Mouse (Mus musculus) midbrain, embryonic 16.5 days (tissue): ENCODE data around the gene Otub2. TPM values are rescaled to one million over a fixed set of nuclear protein-coding genes. Genes with fewer than 3 reads are reported as not detected.

ENCODE experiments used
- ATAC-seq: fragments of 200-750 bp; cut with Nextera tagmentation; 2 replicates; pipeline ENCODE4 v1.8.0; 2017; ENCODE audit warnings: moderate TSS enrichment
- H3K27ac ChIP-seq: fragments of 300-500 bp; sonication (generic); 2 replicates; pipeline ENCODE4 v1.5.1; 2014; ENCODE audit warnings: mild to moderate bottlenecking, low read length, mixed read lengths
- H3K27me3 ChIP-seq: fragments of 300-500 bp; sonication (generic); 2 replicates; pipeline ENCODE4 v1.6.1; 2014; ENCODE audit warnings: low read depth, low read length, mixed read lengths; ENCODE audit not compliant: control insufficient read depth, insufficient read depth
- H3K36me3 ChIP-seq: fragments of 300-500 bp; sonication (generic); 2 replicates; pipeline ENCODE4 v1.6.1; 2014; ENCODE audit warnings: mild to moderate bottlenecking, low read length, moderate library complexity, mixed read lengths; ENCODE audit not compliant: control insufficient read depth, insufficient read depth
- H3K4me1 ChIP-seq: fragments of 300-500 bp; sonication (generic); 2 replicates; pipeline ENCODE4 v1.6.1; 2014; ENCODE audit warnings: mild to moderate bottlenecking, low read length, mixed read lengths; ENCODE audit not compliant: control insufficient read depth, insufficient read depth
- H3K4me2 ChIP-seq: fragments of 300-500 bp; sonication (generic); 2 replicates; pipeline ENCODE4 v1.6.1; 2014; ENCODE audit warnings: mild to moderate bottlenecking, low read length, mixed read lengths
- H3K4me3 ChIP-seq: fragments of 300-500 bp; sonication (generic); 2 replicates; pipeline ENCODE4 v1.5.1; 2014; ENCODE audit warnings: low read depth, mild to moderate bottlenecking, low read length, moderate library complexity, mixed read lengths
- H3K9ac ChIP-seq: fragments of 300-500 bp; sonication (generic); 2 replicates; pipeline ENCODE4 v1.6.1; 2014; ENCODE audit warnings: low read depth, low read length, mixed read lengths
- H3K9me3 ChIP-seq: fragments of 300-500 bp; sonication (generic); replicated peaks from 2 replicates; pipeline ENCODE4 v1.6.1; 2014; ENCODE audit warnings: mild to moderate bottlenecking, low read length, mixed read lengths; ENCODE audit not compliant: control insufficient read depth, poor library complexity, severe bottlenecking
- WGBS: fragments of 180-500 bp; shearing (Covaris S2); extraction: QIAGEN DNeasy Blood & Tissue Kit; methylation state at CpG from one replicate; pipeline ENCODE4 v1.1.7; 2014; 5-methylcytosine and 5-hydroxymethylcytosine counted together
- polyA plus RNA-seq: library from polyadenylated mRNA; unstranded; fragments of >200 nt; fragmentation: Nextera tagmentation; extraction: Ambion mirVana; gene quantifications from 2 replicates; pipeline ENCODE4 v1.2.1, GENCODE M21; 2015

Gene Otub2
- polyA plus RNA-seq, 1 experiment from 2014 or later = 24.4 TPM

DNA sequence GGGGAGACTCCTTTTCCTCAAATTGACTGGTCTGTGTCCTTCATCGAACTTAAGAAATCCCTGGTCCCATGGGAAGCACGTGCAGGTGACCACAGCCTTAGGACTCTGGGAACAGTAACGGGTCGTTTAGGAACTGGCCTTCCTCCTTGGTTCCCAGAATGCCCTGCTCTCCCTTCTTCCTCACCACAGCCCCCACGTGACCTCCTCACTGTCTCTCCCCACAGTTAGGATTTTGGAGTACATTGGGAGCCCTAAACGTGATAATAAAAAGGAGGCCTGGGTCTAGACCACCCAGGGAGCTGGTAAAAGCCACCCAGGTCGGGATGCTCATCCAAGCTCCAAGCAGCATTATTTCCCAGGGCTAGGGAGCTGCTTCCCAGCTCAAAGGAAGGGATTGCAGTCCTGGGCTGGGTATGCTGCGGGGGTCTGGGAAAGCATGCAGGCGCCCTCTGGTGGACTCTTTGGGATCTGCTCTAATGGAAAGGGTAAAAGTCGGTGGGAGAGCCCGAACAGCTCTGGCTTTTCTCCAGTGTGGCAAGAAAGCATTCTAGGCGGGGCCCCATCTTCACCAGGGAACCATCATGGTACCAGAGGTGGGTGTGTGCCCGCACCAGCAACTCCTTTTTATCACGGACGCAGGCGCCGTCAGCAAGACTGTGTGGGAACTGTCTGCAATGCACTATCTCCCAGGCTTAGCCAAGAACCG, 20.7 kb upstream of the Otub2 start:
- Histone ChIP-seq H3K27ac (no peak overlapping the region), H3K9ac (no peak overlapping the region), H3K4me1 (no peaks in the 10 kb centered on the region), H3K36me3 (no peaks in the 10 kb centered on the region), H3K4me3 (no peak overlapping the region), H3K9me3 (no peaks in the 10 kb centered on the region), H3K27me3 (no peaks in the 10 kb centered on the region), H3K4me2 (peak overlapping the region; percentile 0; the same call in 1 of the 2 replicates)
- peak; percentile 75 for ATAC-seq
- WGBS = 16% methylated on average over 18 of the region's 18 CpGs

DNA sequence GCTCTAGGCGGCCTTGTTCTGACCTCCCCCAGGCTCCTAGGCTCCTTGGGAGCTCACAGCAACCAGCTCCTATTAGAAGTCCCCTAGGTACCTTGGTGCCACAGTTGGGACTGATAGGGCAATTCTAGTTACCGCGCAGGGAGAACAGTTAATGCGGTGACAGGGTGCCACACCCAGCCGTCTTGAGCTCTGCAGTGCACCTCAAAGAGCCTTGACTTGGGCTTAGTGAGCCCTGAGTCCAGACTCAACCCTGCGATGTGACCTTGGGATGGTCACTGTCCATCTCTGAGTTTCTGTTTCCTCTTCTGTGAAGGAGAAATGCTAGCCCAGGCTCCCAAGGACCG, 20.2 kb upstream of the Otub2 start:
- no peaks in the 10 kb centered on the region for H3K36me3 ChIP-seq
- H3K27me3 ChIP-seq = no peaks in the 10 kb centered on the region
- H3K4me2 ChIP-seq = peak overlapping the region; percentile 0; the same call in 1 of the 2 replicates
- H3K27ac ChIP-seq = no peak overlapping the region
- no peaks in the 10 kb centered on the region for H3K9me3 ChIP-seq
- WGBS = 81% methylated on average over 7 of the region's 7 CpGs
- no peak overlapping the region for H3K4me3 ChIP-seq
- H3K4me1 ChIP-seq = no peaks in the 10 kb centered on the region
- H3K9ac ChIP-seq = no peak overlapping the region
- no peak for ATAC-seq

DNA sequence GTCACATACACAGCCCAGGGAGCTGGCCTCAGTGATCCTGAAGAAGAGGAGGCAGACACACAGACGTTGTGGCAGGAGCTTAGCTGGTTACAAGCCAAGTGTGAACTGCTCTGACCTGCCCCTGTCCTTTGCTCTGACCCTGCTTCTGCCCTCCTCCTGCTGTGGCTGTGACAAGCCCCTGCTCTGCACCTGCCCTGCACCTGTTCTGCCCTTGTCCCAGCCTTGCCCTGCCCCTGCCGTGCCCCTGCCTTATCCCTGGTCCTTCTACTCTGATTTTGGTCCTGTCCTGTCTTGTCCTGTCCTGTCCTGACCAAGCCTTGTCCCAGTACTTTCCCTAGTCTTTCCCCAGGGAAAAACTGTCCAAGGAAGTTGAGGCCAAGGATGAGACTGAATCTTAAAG, 19.7 kb upstream of the Otub2 start:
- Histone ChIP-seq H3K4me3 (no peak overlapping the region), H3K36me3 (no peaks in the 10 kb centered on the region), H3K4me1 (no peaks in the 10 kb centered on the region), H3K9ac (no peak overlapping the region), H3K27ac (no peak overlapping the region), H3K27me3 (no peaks in the 10 kb centered on the region), H3K4me2 (no peak overlapping the region), H3K9me3 (no peaks in the 10 kb centered on the region)
- no peak for ATAC-seq
- WGBS = 87% methylated on average over 2 of the region's 2 CpGs

DNA sequence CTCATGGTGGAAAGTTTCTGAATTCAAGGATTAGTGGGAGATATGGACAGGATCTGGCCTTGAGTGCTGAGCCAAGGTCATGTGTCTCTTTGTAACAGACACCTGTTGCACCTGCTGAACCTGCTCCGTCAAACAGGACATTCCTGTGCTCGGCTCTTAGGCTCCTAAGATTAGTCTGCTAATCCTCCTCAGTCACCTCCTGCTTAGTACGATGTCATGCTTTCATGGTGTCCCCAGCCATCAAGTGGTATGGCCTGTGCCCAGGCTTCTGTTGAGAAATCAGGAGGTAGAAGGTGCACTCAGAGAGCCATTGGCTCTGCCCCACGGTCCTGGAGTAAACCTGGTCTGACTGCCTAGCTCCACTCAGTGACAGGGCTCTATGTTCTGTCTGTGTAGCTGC, 17.6 kb upstream of the Otub2 start:
- 82% methylated on average over 4 of the region's 4 CpGs for WGBS
- H3K4me1 ChIP-seq = no peaks in the 10 kb centered on the region
- H3K27ac ChIP-seq = no peak overlapping the region
- H3K9ac ChIP-seq = no peak overlapping the region
- no peak overlapping the region for H3K4me2 ChIP-seq
- no peaks in the 10 kb centered on the region for H3K36me3 ChIP-seq
- H3K4me3 ChIP-seq = no peak overlapping the region
- no peak for ATAC-seq
- no peaks in the 10 kb centered on the region; the same call in 1 of the 2 replicates for H3K9me3 ChIP-seq
- no peaks in the 10 kb centered on the region for H3K27me3 ChIP-seq

DNA sequence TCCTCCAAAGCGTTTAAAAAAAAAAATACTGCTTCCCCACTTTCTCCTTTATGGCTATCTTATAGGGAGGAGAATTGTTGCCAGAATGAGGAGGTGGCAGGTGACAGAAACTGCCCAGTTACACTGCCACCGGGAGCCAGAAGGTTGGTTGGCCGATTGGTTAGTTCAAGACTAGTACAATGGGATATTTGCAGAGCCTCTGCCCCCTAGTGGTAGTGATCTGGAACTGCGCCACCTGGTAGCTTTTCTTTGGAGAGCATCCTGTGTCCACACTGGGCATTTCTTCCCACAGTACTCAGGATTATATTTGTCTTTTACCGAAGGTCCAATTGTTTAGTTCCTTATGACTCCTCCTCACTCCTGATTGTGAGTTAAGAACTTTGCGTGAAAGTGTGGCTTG, 16.8 kb upstream of the Otub2 start:
- no peaks in the 10 kb centered on the region for H3K4me1 ChIP-seq
- H3K9ac ChIP-seq = no peak overlapping the region
- H3K4me2 ChIP-seq = no peak overlapping the region
- no peak for ATAC-seq
- H3K27ac ChIP-seq = no peak overlapping the region
- H3K9me3 ChIP-seq = no peaks in the 10 kb centered on the region; the same call in 1 of the 2 replicates
- 28% methylated on average over 6 of the region's 6 CpGs for WGBS
- no peaks in the 10 kb centered on the region for H3K36me3 ChIP-seq
- H3K4me3 ChIP-seq = no peak overlapping the region
- no peaks in the 10 kb centered on the region for H3K27me3 ChIP-seq

DNA sequence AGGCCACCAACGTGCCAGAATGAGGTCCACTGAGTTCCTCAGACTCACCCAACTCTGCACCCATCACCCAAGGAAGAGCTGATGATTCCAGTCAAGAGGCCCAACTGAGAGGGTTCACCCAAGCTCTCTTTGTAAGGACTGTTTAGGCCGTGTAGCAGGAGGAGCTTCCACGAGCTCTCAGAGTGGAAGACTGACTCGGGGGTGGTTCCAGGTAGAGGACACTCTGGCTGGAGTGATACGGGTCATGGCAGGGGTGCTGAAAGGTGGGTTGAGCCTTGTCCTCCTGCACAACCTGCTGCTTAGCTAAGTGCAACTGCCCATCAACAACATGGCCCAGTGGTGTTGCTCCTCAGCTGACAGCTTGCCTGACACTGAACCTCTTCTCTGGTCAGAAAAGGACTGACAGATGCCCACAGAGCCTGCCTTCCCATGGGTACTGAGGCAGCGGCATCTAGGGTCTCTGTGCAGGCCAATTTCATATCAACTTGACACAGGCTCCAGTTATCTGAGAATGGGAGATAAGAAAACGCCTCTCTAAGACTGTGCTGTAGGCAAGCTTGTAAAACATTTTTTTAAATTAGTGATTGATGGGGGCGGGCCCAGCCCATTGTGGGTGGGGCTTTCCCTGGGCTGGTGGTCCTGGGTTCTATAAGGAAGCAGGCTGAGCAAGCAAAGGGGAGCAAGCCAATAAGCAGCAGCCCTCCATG, 14.8 kb upstream of the Otub2 start:
- 81% methylated on average over 8 of the region's 8 CpGs for WGBS
- Histone ChIP-seq H3K9me3 (no peaks in the 10 kb centered on the region; the same call in 1 of the 2 replicates), H3K4me1 (no peaks in the 10 kb centered on the region), H3K9ac (no peak overlapping the region), H3K36me3 (no peaks in the 10 kb centered on the region), H3K27ac (no peak overlapping the region), H3K27me3 (no peaks in the 10 kb centered on the region), H3K4me3 (no peak overlapping the region), H3K4me2 (no peak overlapping the region)
- ATAC-seq = no peak

DNA sequence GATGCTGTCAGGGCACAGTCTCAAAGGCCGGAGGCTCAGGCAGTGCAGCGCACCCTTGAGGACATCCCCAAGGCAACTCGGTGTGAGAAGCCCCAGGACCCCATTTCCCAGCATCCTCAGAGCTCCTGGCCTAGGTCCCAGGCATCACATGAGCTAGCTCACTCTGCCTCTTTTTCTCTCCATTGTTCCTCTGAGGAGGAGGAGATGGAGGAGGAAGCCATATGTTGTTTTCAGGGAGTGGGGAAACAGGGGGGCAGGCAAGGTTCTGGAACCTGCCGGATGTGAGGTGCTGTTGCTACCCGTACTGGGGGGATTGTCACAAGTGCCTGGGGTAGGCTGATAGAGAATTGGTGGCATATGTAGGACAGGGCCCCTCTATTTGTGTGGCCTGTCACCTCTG, 12.4 kb upstream of the Otub2 start:
- Histone ChIP-seq H3K9me3 (no peaks in the 10 kb centered on the region; the same call in 1 of the 2 replicates), H3K27me3 (no peaks in the 10 kb centered on the region), H3K9ac (no peak overlapping the region), H3K4me3 (no peak overlapping the region), H3K36me3 (no peaks in the 10 kb centered on the region), H3K4me1 (no peaks in the 10 kb centered on the region), H3K27ac (no peak overlapping the region), H3K4me2 (no peak overlapping the region)
- WGBS = 66% methylated on average over 5 of the region's 5 CpGs
- ATAC-seq = peak; percentile 25; the same call in 1 of the 2 replicates

DNA sequence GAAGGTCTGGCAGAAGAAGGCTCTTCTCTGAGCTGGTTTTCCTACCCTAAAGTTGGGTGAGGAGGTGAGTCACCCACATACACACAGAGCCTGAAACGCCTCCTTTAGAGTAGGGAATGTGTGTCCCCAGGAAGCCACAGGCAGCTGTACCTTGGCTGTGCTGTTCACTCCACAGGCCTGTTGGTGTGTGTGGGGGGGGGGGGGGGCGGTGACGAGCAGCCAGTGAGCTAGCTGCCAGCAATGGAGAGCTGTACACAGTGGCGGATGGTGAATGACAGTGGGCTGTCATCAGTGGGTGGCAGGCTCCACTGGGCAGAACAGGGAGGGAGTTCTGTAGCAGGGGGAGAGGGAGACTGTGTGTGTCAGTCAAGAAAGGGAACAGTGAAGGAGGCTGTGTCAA, 11.7 kb upstream of the Otub2 start:
- H3K4me2 ChIP-seq = no peak overlapping the region
- WGBS = 66% methylated on average over 4 of the region's 4 CpGs
- 0 out of 2 replicates have a peak, but pooled peaks have one; percentile 36 for ATAC-seq
- H3K27ac ChIP-seq = no peak overlapping the region
- no peaks in the 10 kb centered on the region for H3K27me3 ChIP-seq
- no peak overlapping the region for H3K4me3 ChIP-seq
- no peaks in the 10 kb centered on the region for H3K36me3 ChIP-seq
- H3K9me3 ChIP-seq = no peaks in the 10 kb centered on the region; the same call in 1 of the 2 replicates
- no peaks in the 10 kb centered on the region for H3K4me1 ChIP-seq
- no peak overlapping the region for H3K9ac ChIP-seq

DNA sequence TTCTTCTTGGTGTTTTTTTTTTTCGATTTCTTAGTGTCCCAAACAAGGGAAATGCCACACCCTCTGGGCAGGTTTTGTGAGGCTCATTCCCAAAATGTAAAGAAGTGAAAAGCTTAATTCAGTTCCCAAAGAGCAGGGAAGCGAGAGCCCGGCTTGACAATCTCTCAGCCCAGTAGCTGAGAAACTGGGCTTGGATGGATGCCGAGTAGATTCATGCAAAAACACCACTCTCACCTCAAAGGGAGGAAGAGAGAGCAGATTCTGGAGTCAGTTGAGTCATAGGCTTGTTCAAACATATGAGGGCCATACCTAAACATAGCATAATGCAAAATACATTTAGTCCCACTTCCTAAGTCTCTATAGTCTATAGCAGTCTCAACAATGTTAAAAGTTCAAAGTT, 8.3 kb upstream of the Otub2 start:
- Histone ChIP-seq H3K36me3 (no peaks in the 10 kb centered on the region), H3K9ac (no peak overlapping the region), H3K27me3 (no peaks in the 10 kb centered on the region), H3K4me1 (no peaks in the 10 kb centered on the region), H3K4me2 (no peak overlapping the region), H3K9me3 (no peaks in the 10 kb centered on the region), H3K4me3 (no peak overlapping the region), H3K27ac (no peak overlapping the region)
- no peak for ATAC-seq
- 76% methylated on average over 4 of the region's 4 CpGs for WGBS
